Mouse (Mus musculus): ENCODE measurements around the gene Rora. TPM values are rescaled to one million over a fixed set of nuclear protein-coding genes. Genes with fewer than 3 reads are reported as not detected.

Gene Rora
- total RNA-seq, 2 experiments from 2014 or later: 43.6 to 48.9 TPM

GRCm38 (mm10) chr9:68687251-68687874 lies 33.8 kb downstream of the Rora start:
- DNase-seq (ENCODE audit: low spot score in 2 of 2): no peak

GRCm38 (mm10) chr9:68688151-68688550 lies 34.6 kb downstream of the Rora start:
- DNase-seq (ENCODE audit: low spot score in 2 of 2): no peak

GRCm38 (mm10) chr9:68689351-68689750 lies 35.8 kb downstream of the Rora start:
- DNase-seq (ENCODE audit: low spot score in 2 of 2): peak; percentile 22 to 40

- no peak for DNase-seq (ENCODE audit: low spot score in 2 of 2)
Measured at GRCm38 (mm10) chr9:68694889-68695495, 41.4 kb downstream of the Rora start.

- DNase-seq (ENCODE audit: low spot score in 2 of 2): no peak
Measured at GRCm38 (mm10) chr9:68695496-68695969, 41.9 kb downstream of the Rora start.

- no peak for DNase-seq (ENCODE audit: low spot score in 2 of 2)
Measured at GRCm38 (mm10) chr9:68696425-68696956, 42.9 kb downstream of the Rora start.

GRCm38 (mm10) chr9:68699341-68699740 lies 45.8 kb downstream of the Rora start:
- no peak for DNase-seq (ENCODE audit: low spot score in 2 of 2)

- no peak for DNase-seq (ENCODE audit: low spot score in 2 of 2)
Measured at GRCm38 (mm10) chr9:68699856-68700255, 46.3 kb downstream of the Rora start.

- DNase-seq (ENCODE audit: low spot score in 2 of 2): no peak
Measured at GRCm38 (mm10) chr9:68707636-68708035, 54.0 kb downstream of the Rora start.

GRCm38 (mm10) chr9:68709232-68709631 lies 55.6 kb downstream of the Rora start:
- DNase-seq (ENCODE audit: low spot score in 2 of 2): no peak

GRCm38 (mm10) chr9:68710893-68711654 lies 57.5 kb downstream of the Rora start:
- DNase-seq (ENCODE audit: low spot score in 2 of 2): peak in 1 of 2 experiments; percentile 27

- peak in 1 of 2 experiments; percentile 19 for DNase-seq (ENCODE audit: low spot score in 2 of 2)
Measured at GRCm38 (mm10) chr9:68716961-68717360, 63.4 kb downstream of the Rora start.

GRCm38 (mm10) chr9:68718427-68718826 lies 64.8 kb downstream of the Rora start:
- DNase-seq (ENCODE audit: low spot score in 2 of 2): no peak

GRCm38 (mm10) chr9:68719286-68719685 lies 65.7 kb downstream of the Rora start:
- no peak for DNase-seq (ENCODE audit: low spot score in 2 of 2)

GRCm38 (mm10) chr9:68724636-68725285 lies 71.2 kb downstream of the Rora start:
- peak in 1 of 2 experiments; percentile 49 for DNase-seq (ENCODE audit: low spot score in 2 of 2)

- peak in 1 of 2 experiments; percentile 8 for DNase-seq (ENCODE audit: low spot score in 2 of 2)
Measured at GRCm38 (mm10) chr9:68727166-68727855, 73.7 kb downstream of the Rora start.

- no peak for DNase-seq (ENCODE audit: low spot score in 2 of 2)
Measured at GRCm38 (mm10) chr9:68731438-68731837, 77.9 kb downstream of the Rora start.

GRCm38 (mm10) chr9:68732929-68733328 lies 79.3 kb downstream of the Rora start:
- DNase-seq (ENCODE audit: low spot score in 2 of 2): no peak

GRCm38 (mm10) chr9:68735886-68736285 lies 82.3 kb downstream of the Rora start:
- DNase-seq (ENCODE audit: low spot score in 2 of 2): no peak

- DNase-seq (ENCODE audit: low spot score in 2 of 2): no peak
Measured at GRCm38 (mm10) chr9:68737197-68737736, 83.7 kb downstream of the Rora start.

Data from gastrocnemius, postnatal 4 days (tissue).